Mouse (Mus musculus) left cerebral cortex, adult 11 months (tissue): ENCODE results near the gene Fermt3.

Experiments
- DNase-seq: peaks from one replicate; pipeline ENCODE4 v3.0.0; 2022; ENCODE audit warnings: low spot score

Gene Fermt3

GRCm38 (mm10) chr19:7039088-7039720 is 19.9 kb upstream of the Fermt3 start:
- peak; percentile 56 for DNase-seq

GRCm38 (mm10) chr19:7034006-7034405 is 14.7 kb upstream of the Fermt3 start:
- DNase-seq: no peak

GRCm38 (mm10) chr19:7029531-7029930 is 10.3 kb upstream of the Fermt3 start:
- DNase-seq: no peak

DNA sequence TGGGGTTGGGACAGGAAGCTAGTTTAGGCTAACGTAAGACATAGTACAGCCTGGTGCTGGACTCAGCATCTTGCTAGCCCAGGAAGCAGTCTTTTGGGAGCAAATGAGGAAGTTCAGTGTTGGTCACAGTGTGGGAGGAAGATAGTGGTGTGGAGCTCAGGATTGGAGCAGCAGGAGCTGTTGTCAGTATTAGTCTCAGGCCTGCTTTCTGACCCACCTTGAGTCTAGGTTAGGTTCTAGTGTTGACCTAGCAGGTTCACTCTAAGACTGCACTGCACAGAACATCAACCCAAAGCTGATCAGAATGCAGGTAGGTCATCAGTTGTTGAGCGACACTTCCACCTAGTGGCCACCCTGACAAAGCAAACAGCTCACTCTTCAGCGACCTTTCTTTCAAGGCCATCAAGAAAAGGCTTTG is 964 bp upstream of the Fermt3 start:
- DNase-seq: no peak

- no peak for DNase-seq
These were observed 723 bp downstream of the Fermt3 start for GRCm38 (mm10) chr19:7018546-7018945.

GRCm38 (mm10) chr19:7017541-7018457 is 1.5 kb downstream of the Fermt3 start:
- no peak for DNase-seq

GRCm38 (mm10) chr19:7014481-7015135 is 4.7 kb downstream of the Fermt3 start:
- no peak for DNase-seq

GRCm38 (mm10) chr19:7013984-7014383 is 5.3 kb downstream of the Fermt3 start:
- no peak for DNase-seq

- DNase-seq: no peak
These were observed 6.8 kb downstream of the Fermt3 start for GRCm38 (mm10) chr19:7012426-7012825.

- DNase-seq: no peak
These were observed 12.2 kb downstream of the Fermt3 start for GRCm38 (mm10) chr19:7006892-7007593.

DNA sequence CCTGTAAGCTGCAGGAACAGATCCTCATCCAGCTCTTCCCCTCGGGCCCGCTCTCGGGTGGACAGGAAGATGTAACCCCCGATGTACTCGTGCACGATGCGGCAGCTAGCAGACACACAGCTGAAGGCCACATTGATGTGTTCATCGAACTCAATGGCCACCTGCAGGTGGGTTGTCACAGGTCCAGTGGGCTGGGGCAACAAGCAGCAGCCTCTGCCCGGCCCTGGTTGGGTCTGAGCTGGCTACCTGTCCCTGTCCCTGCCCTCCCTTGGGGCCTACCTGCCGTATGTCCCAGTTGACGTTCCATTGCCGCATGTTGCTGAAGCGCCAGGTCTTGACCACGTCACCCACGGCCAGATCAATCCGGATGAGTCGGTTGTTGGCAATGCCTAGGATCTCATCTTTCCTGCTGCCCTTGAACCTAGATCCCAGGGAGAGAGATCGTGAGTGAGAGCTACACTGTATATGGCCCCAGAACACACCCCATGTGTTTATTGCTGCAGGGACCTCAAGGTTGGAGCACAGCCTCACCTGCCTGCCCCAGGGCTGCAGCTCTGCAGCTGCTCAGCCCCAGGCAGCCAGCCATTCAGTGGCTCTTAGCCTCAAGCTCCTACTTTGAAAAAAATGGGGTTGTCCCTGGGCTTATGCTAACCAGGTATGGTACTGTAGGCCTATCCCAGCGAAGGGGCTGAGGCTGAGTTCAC is 19.8 kb downstream of the Fermt3 start:
- DNase-seq: no peak

DNA sequence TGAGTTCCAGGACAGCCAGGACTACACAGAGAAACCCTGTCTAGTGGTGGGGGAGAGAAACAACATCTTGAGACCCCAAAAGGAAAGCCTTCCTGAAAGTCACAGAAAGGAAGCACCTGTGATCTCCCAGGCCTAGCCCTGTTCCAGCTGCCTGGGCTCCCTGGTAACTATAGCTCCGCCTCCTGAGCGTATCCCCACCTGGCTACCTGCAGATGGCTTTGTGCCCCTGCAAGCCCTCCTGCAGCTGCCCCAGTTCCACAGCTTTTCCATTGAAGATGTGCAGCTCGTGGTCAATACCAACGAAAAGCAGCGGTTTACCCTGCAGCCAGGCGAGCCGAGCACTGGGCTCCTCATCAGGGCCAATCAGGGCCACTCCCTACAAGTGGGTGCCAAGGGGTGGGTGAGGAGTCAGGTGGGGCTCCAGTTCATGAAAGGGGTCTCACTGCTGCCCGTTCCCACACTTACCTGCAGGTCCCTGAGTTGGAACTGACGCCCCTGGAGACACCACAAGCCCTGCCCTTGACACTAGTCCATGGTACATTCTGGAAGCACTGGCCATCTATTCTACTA is 21.5 kb downstream of the Fermt3 start:
- no peak for DNase-seq

- no peak for DNase-seq
These were observed 23.3 kb downstream of the Fermt3 start, which contains the start of the genes Nudt22 and Trpt1 for GRCm38 (mm10) chr19:6996006-6996405. Gene Nudt22 (minus strand): TSS chr19:6996117. Gene Trpt1 (plus strand): TSS chr19:6996131.

GRCm38 (mm10) chr19:6995255-6995991 is 23.8 kb downstream of the Fermt3 start:
- no peak for DNase-seq

- DNase-seq: no peak
These were observed 24.8 kb downstream of the Fermt3 start for GRCm38 (mm10) chr19:6994489-6994888.

DNA sequence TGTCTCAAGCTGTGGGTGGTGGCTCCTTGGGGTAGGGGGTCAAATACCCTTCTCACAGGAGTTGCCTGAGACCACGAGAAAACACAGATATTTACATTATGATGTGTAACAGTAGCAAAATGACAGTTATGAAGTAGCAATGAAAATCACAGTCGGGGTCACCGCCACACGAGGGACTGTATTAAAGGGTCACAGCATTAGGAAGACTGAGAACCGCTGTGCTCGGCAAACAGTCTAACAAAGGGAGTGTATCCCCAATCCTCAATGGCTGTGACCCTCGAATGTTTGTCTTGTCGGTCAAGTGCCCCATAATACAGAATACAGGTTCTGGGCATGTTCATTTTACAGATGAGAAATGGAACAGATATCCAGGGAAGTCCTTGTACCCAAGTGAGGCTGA is 25.3 kb downstream of the Fermt3 start:
- no peak for DNase-seq

GRCm38 (mm10) chr19:6993011-6993770 is 26.1 kb downstream of the Fermt3 start:
- no peak for DNase-seq

DNA sequence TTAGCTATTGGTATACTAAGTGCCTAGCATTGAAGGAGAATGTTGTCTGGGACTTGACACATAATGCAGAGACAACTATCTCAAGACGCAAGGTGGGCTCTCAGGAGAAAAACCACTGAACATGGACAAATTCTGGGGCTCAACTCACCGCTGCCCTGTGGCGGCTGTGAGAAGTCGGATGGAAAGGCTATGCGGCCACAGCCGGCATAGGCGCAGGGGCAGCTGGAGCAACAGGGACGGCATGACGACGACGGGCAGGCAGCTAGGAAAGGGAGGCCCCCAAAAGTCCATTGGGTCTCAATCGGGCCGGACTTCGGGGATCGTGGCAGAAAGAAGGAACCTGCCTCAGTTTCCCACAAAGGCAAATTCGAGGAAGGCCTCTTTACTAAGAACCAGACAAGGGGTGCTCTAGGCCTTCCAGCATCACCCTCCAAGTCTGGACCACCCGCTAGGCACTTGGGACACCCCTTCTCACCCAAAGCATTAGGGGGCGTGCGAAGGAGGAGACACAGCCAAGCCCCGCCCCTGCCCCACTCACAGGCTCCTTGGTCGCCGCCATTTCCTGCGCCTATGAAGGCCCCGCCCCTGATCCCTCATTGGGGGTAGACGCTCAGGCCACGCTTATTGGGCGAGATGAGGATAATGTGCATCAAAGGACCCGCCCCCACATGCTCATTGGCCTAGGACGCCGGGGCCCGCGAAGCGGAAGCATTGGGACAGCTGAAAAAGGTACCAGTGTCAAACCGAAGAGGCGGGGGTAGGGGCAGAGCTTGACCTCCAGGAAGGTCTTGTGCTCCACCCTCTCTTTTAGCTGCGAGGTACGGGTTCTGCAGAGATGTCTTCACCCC is 27.0 kb downstream of the Fermt3 start, which contains the start of gene Dnajc4:
TSS of gene Dnajc4 (minus strand) at position 562 of the 848 bp plus-strand sequence.
- peak; percentile 94 for DNase-seq
